Mouse (Mus musculus): Measurements from ENCODE around the gene Gm10382.

DNA sequence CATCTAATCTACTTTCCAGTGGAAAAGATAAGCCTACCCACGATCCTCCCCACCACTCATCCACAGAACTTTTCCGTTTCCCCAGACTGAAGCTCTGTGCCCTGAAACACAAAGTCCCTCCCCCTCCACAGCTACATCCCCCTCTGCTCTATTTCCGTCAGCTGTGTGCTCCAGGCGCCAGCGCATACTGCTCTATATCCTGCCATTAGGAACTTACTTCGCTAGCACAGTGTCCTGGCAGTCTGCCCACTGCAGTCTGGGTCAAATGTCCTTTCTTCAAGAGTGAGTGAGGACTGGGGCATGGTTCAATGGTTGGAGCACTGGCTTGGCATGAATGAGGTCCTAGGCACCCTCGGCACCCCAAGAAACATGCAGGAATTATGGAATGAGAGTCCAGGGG lies 25.2 kb upstream of the Gm10382 start:
- no peak for TF ChIP-seq GATA1 (IDR thresholded peaks at IDR 0.05; ENCODE audit: borderline replicate concordance, low read length)
- TF ChIP-seq FLI1 (IDR thresholded peaks at IDR 0.05; ENCODE audit: low read length): no peak
